Mouse (Mus musculus): ENCODE measurements around the gene Arid3c. TPM values are rescaled to one million over a fixed set of nuclear protein-coding genes. Genes with fewer than 3 reads are reported as not detected.
A peak's percentile ranks its signal among the peaks of the same experiment; 100 is the strongest.
"Not testable (repeated sequence)": the region's sequence is repeated elsewhere in the genome, so short reads cannot be mapped to it uniquely, and the experiment has no call there.

Gene Arid3c
- total RNA-seq (2012; rRNA removed): 0.11 TPM in 1 of 2 replicates, not detected in the other

DNA sequence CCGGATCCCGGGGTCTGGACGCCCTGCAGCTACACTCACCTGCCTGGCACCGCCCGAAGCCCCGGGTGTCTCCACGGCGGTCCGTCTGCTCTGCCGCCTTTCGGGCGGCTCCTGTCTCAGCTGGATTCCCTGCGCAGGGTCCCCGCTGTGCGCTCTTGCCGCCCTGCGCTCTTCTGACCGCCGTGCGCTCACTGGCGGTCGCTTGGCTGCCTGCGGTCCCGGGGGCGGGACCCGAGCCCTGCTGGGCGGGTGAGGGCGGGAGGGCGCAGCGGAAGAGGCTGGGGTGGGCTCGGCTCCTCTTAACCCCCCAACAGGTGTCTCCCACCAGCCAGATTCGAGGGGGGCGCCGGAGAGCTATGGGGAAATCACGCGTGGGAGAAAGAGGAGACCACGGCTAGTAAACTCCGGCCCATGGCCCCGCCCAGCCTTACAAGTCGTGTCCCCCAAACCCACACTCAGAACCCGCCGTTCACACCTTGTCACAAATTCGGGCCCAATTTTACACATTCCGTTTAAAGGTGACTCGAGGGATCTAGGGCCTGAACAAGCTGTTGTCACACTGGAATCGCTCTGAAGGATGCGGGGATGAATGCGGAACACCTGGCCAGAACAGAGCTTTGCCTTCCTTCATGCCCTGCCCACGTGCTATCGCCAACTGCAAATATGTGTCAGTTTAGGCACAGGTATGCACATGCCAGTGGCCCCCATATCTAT is at the start of gene Arid3c:
TSS of gene Arid3c (minus strand) at position 91 of the 714 bp plus-strand sequence.
- TF ChIP-seq CHD2 (IDR thresholded peaks at IDR 0.05; ENCODE audit: low read depth, low read length) (no peak), ZC3H11A (IDR thresholded peaks at IDR 0.05; ENCODE audit: borderline replicate concordance, low read depth, low read length) (no peak), MAFK (IDR thresholded peaks at IDR 0.05; ENCODE audit: insufficient read depth, low read depth, low read length) (no peak), ZNF384 (IDR thresholded peaks at IDR 0.05; ENCODE audit: low read depth, low read length) (no peak), HCFC1 (IDR thresholded peaks at IDR 0.05; ENCODE audit: borderline replicate concordance, insufficient read depth, low read length) (no peak)
- no peak for DNase-seq (ENCODE audit: low read depth, low spot score)
- Histone ChIP-seq H3K9ac (ENCODE audit: insufficient read depth, low read depth, low read length, poor library complexity, severe bottlenecking) (peak within 1 kb of the TSS; percentile 39), H3K4me3 (ENCODE audit: insufficient read depth in 1 of 2, low read depth in 1 of 2, low read length in 2 of 2, poor library complexity in 1 of 2, severe bottlenecking in 1 of 2) (peak within 1 kb of the TSS; percentile 50 to 66), H3K36me3 (ENCODE audit: control insufficient read depth, insufficient read depth, low read length, poor library complexity, severe bottlenecking) (no peaks in the 10 kb centered on the region), H3K27ac (ENCODE audit: insufficient read depth, low read depth, low read length, poor library complexity, severe bottlenecking) (no peak within 1 kb of the TSS), H3K9me3 (ENCODE audit: control insufficient read depth, insufficient read depth, low read depth, low read length) (no peaks in the 10 kb centered on the region), H3K4me1 (ENCODE audit: control insufficient read depth in 2 of 2, insufficient read depth in 2 of 2, low read length in 2 of 2, poor library complexity in 1 of 2) (peaks cover 2 to 5% of the 10 kb centered on the region in 2 experiments; a peak in 2 of 4 replicates)
- in situ Hi-C loops (cut with MboI; ENCODE audit: low sequenced_read_pairs in 2 of 2, unreplicated experiment in 2 of 2): no loop called here

DNA sequence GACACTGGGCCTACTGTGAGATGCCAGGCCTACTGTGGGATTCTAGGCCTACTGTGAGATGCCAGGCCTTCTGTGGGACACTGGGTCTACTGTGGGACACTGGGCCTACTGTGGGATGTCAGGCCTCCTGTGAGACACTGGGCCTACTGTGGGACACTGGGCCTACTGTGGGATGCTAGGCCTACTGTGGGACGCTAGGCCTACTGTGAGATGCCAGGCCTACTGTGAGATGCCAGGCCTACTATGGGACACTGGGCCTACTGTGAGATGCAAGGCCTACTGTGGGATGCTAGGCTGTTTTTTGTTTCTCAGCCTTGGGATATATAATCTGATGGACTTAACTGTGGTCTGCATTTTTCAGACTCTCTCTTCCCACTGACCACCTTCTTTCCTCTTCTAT is 44.9 kb upstream of the Arid3c start:
- H3K4me3 ChIP-seq (ENCODE audit: insufficient read depth in 1 of 2, low read depth in 1 of 2, low read length in 2 of 2, poor library complexity in 1 of 2, severe bottlenecking in 1 of 2); H3K9me3 ChIP-seq (ENCODE audit: control insufficient read depth, insufficient read depth, low read depth, low read length); H3K4me1 ChIP-seq (ENCODE audit: control insufficient read depth in 2 of 2, insufficient read depth in 2 of 2, low read length in 2 of 2, poor library complexity in 1 of 2); H3K27ac ChIP-seq (ENCODE audit: insufficient read depth, low read depth, low read length, poor library complexity, severe bottlenecking); H3K36me3 ChIP-seq (ENCODE audit: control insufficient read depth, insufficient read depth, low read length, poor library complexity, severe bottlenecking); DNase-seq (ENCODE audit: low read depth, low spot score); in situ Hi-C loops (cut with MboI; ENCODE audit: low sequenced_read_pairs in 2 of 2, unreplicated experiment in 2 of 2); H3K9ac ChIP-seq (ENCODE audit: insufficient read depth, low read depth, low read length, poor library complexity, severe bottlenecking): not testable (repeated sequence)

DNA sequence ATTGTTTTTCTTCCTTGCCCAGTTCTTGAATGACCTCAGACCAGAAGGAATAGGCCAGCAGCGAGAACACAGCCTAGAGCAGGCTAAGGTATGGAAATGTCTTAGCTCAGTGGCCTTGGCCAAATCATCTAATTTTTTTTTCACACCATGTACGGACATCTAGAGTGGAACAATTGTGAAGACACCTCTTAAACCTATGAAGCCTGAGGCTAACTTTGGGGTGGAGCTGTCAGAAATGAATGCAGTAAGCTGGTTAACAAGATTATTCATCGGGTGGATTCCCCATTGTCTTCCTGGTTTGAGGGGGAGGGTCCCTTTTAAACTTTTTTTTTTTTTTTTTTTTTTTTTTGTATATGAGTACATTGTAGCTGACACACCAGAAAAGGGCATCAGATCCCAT is 43.6 kb upstream of the Arid3c start:
- H3K9me3 ChIP-seq (ENCODE audit: control insufficient read depth, insufficient read depth, low read depth, low read length); H3K27ac ChIP-seq (ENCODE audit: insufficient read depth, low read depth, low read length, poor library complexity, severe bottlenecking): not testable (repeated sequence)

GRCm38 (mm10) chr4:41774002-41774401 is 43.1 kb upstream of the Arid3c start, which contains the start of gene Ccl27a:
TSS of gene Ccl27a (minus strand) at chr4:41774247.
- peak within 1 kb of the TSS; percentile 62 for H3K9ac ChIP-seq (ENCODE audit: insufficient read depth, low read depth, low read length, poor library complexity, severe bottlenecking)
- in situ Hi-C loops (cut with MboI; ENCODE audit: low sequenced_read_pairs in 2 of 2, unreplicated experiment in 2 of 2); H3K27ac ChIP-seq (ENCODE audit: insufficient read depth, low read depth, low read length, poor library complexity, severe bottlenecking): not testable (repeated sequence)

More for the DNA sequence above, 43.6 kb upstream of the Arid3c start:
- Histone ChIP-seq H3K4me3 (ENCODE audit: insufficient read depth in 1 of 2, low read depth in 1 of 2, low read length in 2 of 2, poor library complexity in 1 of 2, severe bottlenecking in 1 of 2) (peak overlapping the region; percentile 46 to 64; a peak in 3 of 4 replicates), H3K9ac (ENCODE audit: insufficient read depth, low read depth, low read length, poor library complexity, severe bottlenecking) (peak overlapping the region; percentile 59)
- in situ Hi-C loops (cut with MboI; ENCODE audit: low sequenced_read_pairs in 2 of 2, unreplicated experiment in 2 of 2); H3K4me1 ChIP-seq (ENCODE audit: control insufficient read depth in 2 of 2, insufficient read depth in 2 of 2, low read length in 2 of 2, poor library complexity in 1 of 2); H3K36me3 ChIP-seq (ENCODE audit: control insufficient read depth, insufficient read depth, low read length, poor library complexity, severe bottlenecking); DNase-seq (ENCODE audit: low read depth, low spot score): not testable (repeated sequence)
- TF ChIP-seq ZNF384 (IDR thresholded peaks at IDR 0.05; ENCODE audit: low read depth, low read length): 0 out of 2 replicates have a peak, but pooled peaks have one; percentile 20

GRCm38 (mm10) chr4:41773502-41773901 is 42.6 kb upstream of the Arid3c start:
- DNase-seq (ENCODE audit: low read depth, low spot score): peak; percentile 63
- H3K4me1 ChIP-seq (ENCODE audit: control insufficient read depth in 2 of 2, insufficient read depth in 2 of 2, low read length in 2 of 2, poor library complexity in 1 of 2); H3K9me3 ChIP-seq (ENCODE audit: control insufficient read depth, insufficient read depth, low read depth, low read length); in situ Hi-C loops (cut with MboI; ENCODE audit: low sequenced_read_pairs in 2 of 2, unreplicated experiment in 2 of 2); H3K27ac ChIP-seq (ENCODE audit: insufficient read depth, low read depth, low read length, poor library complexity, severe bottlenecking); H3K36me3 ChIP-seq (ENCODE audit: control insufficient read depth, insufficient read depth, low read length, poor library complexity, severe bottlenecking): not testable (repeated sequence)
- peak overlapping the region; percentile 62; the same call in 1 of the 2 replicates for H3K9ac ChIP-seq (ENCODE audit: insufficient read depth, low read depth, low read length, poor library complexity, severe bottlenecking)
- H3K4me3 ChIP-seq (ENCODE audit: insufficient read depth in 1 of 2, low read depth in 1 of 2, low read length in 2 of 2, poor library complexity in 1 of 2, severe bottlenecking in 1 of 2): peak overlapping the region; percentile 67 to 73

More at GRCm38 (mm10) chr4:41774002-41774401, 43.1 kb upstream of the Arid3c start, which contains the start of gene Ccl27a:
- not testable (repeated sequence) for H3K36me3 ChIP-seq (ENCODE audit: control insufficient read depth, insufficient read depth, low read length, poor library complexity, severe bottlenecking); H3K4me1 ChIP-seq (ENCODE audit: control insufficient read depth in 2 of 2, insufficient read depth in 2 of 2, low read length in 2 of 2, poor library complexity in 1 of 2); H3K9me3 ChIP-seq (ENCODE audit: control insufficient read depth, insufficient read depth, low read depth, low read length)
- peak; percentile 80 for DNase-seq (ENCODE audit: low read depth, low spot score)
- H3K4me3 ChIP-seq (ENCODE audit: insufficient read depth in 1 of 2, low read depth in 1 of 2, low read length in 2 of 2, poor library complexity in 1 of 2, severe bottlenecking in 1 of 2): peak within 1 kb of the TSS; percentile 67 to 73

DNA sequence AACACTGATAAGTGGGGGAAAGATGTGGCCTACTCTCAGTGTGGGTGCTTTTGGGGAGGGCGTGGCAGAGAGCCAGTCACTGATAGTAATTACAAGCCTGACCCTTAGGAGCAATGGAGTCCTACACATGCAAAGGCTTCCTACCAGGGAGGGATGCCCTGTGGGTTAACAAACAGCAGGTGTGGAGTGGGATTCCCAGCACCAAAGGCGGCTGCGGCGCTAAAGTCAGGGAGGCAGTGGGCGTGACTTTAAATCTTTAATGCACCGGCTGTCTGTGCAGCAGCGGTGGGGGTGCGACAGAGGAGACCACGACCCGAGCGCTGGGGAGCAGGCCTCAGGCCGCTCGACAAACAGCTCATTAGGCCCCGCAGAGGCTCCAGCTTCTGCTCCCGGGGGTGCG is 42.0 kb upstream of the Arid3c start:
- H3K36me3 ChIP-seq (ENCODE audit: control insufficient read depth, insufficient read depth, low read length, poor library complexity, severe bottlenecking): not testable (repeated sequence)

GRCm38 (mm10) chr4:41767301-41767700 is 36.4 kb upstream of the Arid3c start:
- H3K4me1 ChIP-seq (ENCODE audit: control insufficient read depth in 2 of 2, insufficient read depth in 2 of 2, low read length in 2 of 2, poor library complexity in 1 of 2); H3K36me3 ChIP-seq (ENCODE audit: control insufficient read depth, insufficient read depth, low read length, poor library complexity, severe bottlenecking); H3K9ac ChIP-seq (ENCODE audit: insufficient read depth, low read depth, low read length, poor library complexity, severe bottlenecking); DNase-seq (ENCODE audit: low read depth, low spot score); H3K4me3 ChIP-seq (ENCODE audit: insufficient read depth in 1 of 2, low read depth in 1 of 2, low read length in 2 of 2, poor library complexity in 1 of 2, severe bottlenecking in 1 of 2); H3K9me3 ChIP-seq (ENCODE audit: control insufficient read depth, insufficient read depth, low read depth, low read length); H3K27ac ChIP-seq (ENCODE audit: insufficient read depth, low read depth, low read length, poor library complexity, severe bottlenecking); in situ Hi-C loops (cut with MboI; ENCODE audit: low sequenced_read_pairs in 2 of 2, unreplicated experiment in 2 of 2): not testable (repeated sequence)

More for the DNA sequence above, 42.0 kb upstream of the Arid3c start:
- H3K9me3 ChIP-seq (ENCODE audit: control insufficient read depth, insufficient read depth, low read depth, low read length); H3K9ac ChIP-seq (ENCODE audit: insufficient read depth, low read depth, low read length, poor library complexity, severe bottlenecking); DNase-seq (ENCODE audit: low read depth, low spot score); in situ Hi-C loops (cut with MboI; ENCODE audit: low sequenced_read_pairs in 2 of 2, unreplicated experiment in 2 of 2); H3K4me1 ChIP-seq (ENCODE audit: control insufficient read depth in 2 of 2, insufficient read depth in 2 of 2, low read length in 2 of 2, poor library complexity in 1 of 2); H3K27ac ChIP-seq (ENCODE audit: insufficient read depth, low read depth, low read length, poor library complexity, severe bottlenecking): not testable (repeated sequence)
- H3K4me3 ChIP-seq (ENCODE audit: insufficient read depth in 1 of 2, low read depth in 1 of 2, low read length in 2 of 2, poor library complexity in 1 of 2, severe bottlenecking in 1 of 2): peak overlapping the region in 1 of 2 experiments; percentile 22; a peak in 1 of 4 replicates

Measured in ES-E14 (cell line).